Mouse (Mus musculus) kidney, adult 9 months (tissue): ENCODE results near the gene Ralgapa2.

Experiments used
- DNase-seq: peaks from one replicate; pipeline ENCODE4 v3.0.0; 2022

Ralgapa2 gene

GRCm38 (mm10) chr2:146426321-146426720, 85.8 kb downstream of the Ralgapa2 start:
- DNase-seq = no peak

DNA sequence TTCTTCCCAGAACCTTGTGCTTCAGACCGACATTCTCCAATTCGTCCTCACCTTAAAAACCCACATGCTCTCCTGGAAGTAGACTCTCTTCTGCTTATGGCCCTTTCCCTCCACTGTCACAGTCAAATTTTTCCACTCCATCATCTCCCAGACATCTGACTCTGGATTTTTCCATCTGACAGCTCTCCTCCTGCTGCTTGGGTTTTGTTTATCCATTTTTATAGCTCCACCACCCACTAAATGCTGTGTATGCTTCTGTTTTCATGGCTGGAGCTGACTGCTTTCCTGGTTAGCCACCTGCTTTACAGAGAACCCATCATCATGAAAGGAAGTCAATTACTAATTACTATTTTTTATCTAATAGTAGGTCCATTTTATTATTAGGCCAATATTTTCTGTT, 86.9 kb downstream of the Ralgapa2 start:
- DNase-seq = no peak

GRCm38 (mm10) chr2:146423710-146424301, 88.3 kb downstream of the Ralgapa2 start:
- no peak for DNase-seq

- DNase-seq = no peak
Measured at GRCm38 (mm10) chr2:146423032-146423691, 89.0 kb downstream of the Ralgapa2 start.

DNA sequence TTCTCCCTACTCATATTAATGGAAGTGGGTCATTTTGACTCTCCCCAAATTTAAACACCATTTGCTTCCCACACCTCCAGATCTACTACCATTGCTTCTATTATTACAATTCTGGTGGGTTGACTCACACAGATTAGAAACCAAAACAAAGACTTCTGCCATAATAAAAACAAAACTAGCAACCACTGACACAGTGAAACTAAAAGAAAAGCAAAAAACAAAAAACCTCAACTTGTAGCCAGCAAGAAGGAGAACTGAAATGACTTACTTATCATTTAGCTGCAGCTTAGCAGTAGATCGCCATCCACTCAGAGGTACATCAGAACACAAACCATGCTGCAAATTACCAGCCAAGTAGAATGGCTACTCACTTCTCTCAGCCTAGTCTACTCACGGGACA, 95.9 kb downstream of the Ralgapa2 start:
- DNase-seq = no peak

- peak; percentile 68 for DNase-seq
Measured at GRCm38 (mm10) chr2:146414484-146415291, 97.5 kb downstream of the Ralgapa2 start.

- DNase-seq = no peak
Measured at GRCm38 (mm10) chr2:146412733-146413132, 99.4 kb downstream of the Ralgapa2 start.

DNA sequence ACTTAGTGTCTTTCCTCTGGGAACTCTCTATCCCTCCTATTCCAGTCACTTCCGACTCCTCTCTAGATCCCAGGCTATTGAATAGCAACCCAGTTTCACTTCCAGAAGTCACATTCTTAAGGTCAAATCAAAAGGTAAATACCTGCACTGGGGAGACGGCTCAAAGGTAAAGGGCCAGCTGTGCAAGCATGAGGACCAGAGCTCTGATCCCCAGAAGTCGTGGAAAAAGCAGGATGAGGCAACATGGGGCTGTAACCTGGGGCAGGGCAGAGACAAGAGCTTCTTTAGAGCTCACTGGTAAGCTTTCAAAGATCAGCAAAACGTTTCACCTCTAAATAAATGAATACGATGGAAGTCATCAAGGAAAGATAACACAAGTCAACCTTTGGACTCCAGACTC, 100.2 kb downstream of the Ralgapa2 start:
- no peak for DNase-seq

- DNase-seq = no peak
Measured at GRCm38 (mm10) chr2:146407078-146407477, 105.1 kb downstream of the Ralgapa2 start.

- no peak for DNase-seq
Measured at GRCm38 (mm10) chr2:146401588-146401987, 110.6 kb downstream of the Ralgapa2 start.

DNA sequence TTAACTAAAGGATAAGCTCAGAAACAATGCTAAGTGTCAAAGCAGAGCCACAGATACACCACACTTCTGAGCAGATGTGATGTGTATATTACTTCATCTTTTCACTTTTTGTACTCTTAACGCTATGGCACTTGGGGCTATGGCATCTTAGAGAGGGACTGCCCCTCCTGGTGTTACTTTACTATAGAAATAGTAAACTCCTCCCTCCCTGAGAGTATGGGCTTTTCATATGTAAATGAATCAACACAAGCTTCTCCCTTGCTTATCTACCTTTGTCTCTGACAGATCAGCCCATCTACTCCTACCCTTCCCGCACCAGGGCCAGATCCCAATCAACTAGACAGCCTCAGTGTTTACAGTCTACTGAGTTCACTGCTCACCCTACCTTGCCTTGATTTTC, 111.4 kb downstream of the Ralgapa2 start:
- DNase-seq = no peak

DNA sequence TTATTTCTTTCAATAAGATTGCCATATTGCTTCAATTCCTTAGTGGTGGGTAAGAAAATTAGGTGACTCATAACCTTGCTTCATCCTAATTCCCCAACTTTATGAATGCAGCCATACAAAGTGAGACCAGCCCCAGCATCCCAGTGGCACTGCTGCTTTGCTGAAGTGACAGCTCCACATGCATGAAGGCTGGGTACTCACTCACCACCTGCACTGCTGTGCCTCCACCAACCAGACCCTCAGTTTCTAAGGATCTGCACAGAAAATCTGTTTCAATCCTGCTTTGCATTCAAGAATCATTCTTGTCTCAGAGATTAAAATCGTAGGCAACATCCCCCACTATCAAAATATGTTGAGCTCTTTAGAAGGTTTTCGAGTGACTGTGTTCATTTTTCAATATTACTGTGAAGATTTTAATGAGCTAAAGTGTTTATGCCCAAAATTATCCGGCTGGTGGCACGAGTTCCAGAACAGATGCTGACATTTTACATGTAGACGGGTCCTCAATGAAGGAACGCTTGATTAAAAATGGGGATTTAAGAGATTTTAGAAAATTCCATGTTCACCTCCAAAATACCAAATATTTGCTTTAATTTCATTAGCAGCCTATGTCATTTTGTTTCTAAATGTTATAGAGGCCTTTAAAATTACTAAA, 113.8 kb downstream of the Ralgapa2 start:
- DNase-seq = no peak

- no peak for DNase-seq
Measured at GRCm38 (mm10) chr2:146387211-146387610, 124.9 kb downstream of the Ralgapa2 start.

- no peak for DNase-seq
Measured at GRCm38 (mm10) chr2:146384582-146384981, 127.6 kb downstream of the Ralgapa2 start.

GRCm38 (mm10) chr2:146376293-146376692, 135.9 kb downstream of the Ralgapa2 start:
- no peak for DNase-seq

GRCm38 (mm10) chr2:146366098-146366497, 146.0 kb downstream of the Ralgapa2 start:
- DNase-seq = no peak

- DNase-seq = no peak
Measured at GRCm38 (mm10) chr2:146365368-146365983, 146.7 kb downstream of the Ralgapa2 start.

DNA sequence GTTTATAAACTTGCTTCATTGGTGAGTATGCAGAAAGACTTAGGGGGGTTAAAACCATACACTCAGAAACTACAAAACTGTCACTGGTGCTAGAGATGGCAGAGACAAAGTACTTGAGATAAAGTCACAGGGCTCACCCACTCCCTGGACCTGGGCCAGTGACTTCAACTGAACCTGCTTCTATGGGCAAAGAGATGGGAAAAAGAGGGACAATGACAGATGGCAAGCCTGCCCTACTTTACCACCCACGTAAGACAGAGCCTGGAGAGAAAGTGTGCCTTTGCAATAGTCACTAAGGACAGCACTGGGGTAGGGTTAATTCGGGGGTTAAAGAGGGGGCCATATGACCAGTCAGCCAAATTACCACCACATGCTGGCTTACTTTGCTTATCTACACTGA, 148.7 kb downstream of the Ralgapa2 start:
- DNase-seq = no peak

DNA sequence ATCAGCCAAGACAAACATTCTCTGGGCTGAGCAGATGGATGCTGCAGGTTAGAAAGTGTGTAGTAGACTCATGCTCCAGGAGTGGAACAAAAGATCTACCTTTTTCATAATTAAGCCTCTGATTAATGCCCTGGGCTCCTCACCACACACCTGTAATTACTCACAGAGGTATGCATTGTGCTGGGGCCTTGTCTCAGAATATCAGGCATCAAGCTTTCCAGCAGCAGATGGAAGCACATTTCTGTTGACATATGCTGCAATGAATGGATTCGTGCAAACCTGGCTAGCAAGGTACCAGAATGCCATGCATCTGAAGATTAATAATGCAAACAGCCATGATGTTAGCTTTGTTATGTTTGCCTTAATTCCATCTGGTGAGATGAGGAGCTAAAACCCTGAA, 149.2 kb downstream of the Ralgapa2 start:
- DNase-seq = no peak

DNA sequence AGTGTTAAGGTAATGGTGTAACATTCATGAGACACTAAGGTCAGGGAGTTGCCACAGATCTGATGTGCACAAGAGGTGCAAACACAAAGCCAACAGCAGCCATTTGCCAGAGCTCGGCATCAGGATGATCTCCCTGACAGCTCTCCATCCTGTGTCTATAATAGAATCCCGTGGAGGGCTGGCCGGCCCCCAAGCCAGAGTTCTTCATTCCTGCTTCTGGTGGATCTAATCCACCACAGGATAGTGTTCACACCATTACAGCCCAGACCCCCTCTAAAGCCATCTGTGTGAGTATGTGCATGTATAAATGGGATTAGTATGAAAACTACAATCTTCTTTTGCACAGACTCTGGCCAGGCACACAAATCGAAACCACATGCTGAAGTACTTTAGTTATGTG, 150.2 kb downstream of the Ralgapa2 start:
- DNase-seq = no peak

DNA sequence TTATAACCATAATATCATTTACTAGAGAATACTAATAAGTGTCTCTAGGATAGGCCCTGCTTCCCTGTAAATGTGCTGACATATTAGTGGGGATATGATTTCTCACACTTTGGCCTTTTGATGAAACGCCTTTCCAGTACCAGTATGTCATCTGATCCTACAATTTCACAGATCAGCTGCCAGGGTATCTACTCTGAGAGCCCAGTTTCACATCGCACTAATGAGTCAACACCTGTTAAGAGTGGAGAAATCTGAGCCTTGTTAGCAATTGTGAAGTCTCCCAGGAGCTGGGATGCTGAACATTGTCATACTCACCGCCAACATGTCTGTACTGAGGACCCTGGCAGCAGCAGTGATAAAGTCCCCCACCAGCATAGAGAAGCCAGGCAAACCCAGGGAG, 151.1 kb downstream of the Ralgapa2 start:
- no peak for DNase-seq

- no peak for DNase-seq
Measured at GRCm38 (mm10) chr2:146359676-146360075, 152.5 kb downstream of the Ralgapa2 start.

DNA sequence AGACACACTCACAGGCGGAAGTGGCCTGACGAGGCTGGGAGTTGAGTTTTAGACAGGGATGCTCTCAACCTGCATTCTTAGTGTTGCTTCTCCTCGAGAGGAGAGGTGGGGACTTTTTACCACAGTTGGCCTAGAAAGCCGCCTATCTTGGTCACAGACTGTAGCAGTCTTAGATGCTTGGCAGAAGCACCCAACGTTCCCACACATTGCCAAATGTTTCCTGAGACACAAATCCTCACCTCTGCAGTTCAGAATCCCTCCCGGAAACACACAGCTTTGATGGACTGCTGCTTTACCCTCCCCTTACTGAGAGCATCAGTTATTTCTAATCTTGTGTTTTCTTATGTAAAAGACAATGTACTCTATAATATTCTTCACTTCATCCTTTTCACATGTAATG, 155.6 kb downstream of the Ralgapa2 start:
- DNase-seq = no peak
